ENCODE assay signal across 8 mouse cellular contexts in genomic region chr9:96727688-96728087, GRCm38 (mm10). TPM values are rescaled to one million over a fixed set of nuclear protein-coding genes. Genes with fewer than 3 reads are reported as not detected.
DNase-seq lines count a peak whose midpoint lies in the region; ATAC-seq and TF ChIP-seq lines count a peak whose summit lies in the region.

No protein-coding gene starts in this region.

- peaks cover 51% of the 10 kb centered on the region for H3K4me1 ChIP-seq in heart, embryonic 15.5 days (replicated peaks)
- H3K4me1 ChIP-seq in lung, adult 2 months (ENCODE audit: control insufficient read depth, insufficient read depth, low read length): peaks cover 17% of the 10 kb centered on the region

- H3K4me3 ChIP-seq in heart, embryonic 15.5 days: no peak overlapping the region
- H3K4me3 ChIP-seq in lung, adult 2 months (replicated peaks; ENCODE audit: extremely low read depth, low read depth, low read length): no peak overlapping the region

- H3K4me2 ChIP-seq in heart, embryonic 15.5 days: no peak overlapping the region

- H3K9me3 ChIP-seq in heart, embryonic 15.5 days (replicated peaks): no peaks in the 10 kb centered on the region

- no peak for TF ChIP-seq POLR2A in lung, adult 2 months (IDR thresholded peaks at IDR 0.05; ENCODE audit: borderline replicate concordance, extremely low read depth, low read depth, low read length)

- no peak overlapping the region for H3K9ac ChIP-seq in heart, embryonic 15.5 days

- ATAC-seq in Patski: no peak
- peak; percentile 77 for ATAC-seq in heart, embryonic 15.5 days (replicated peaks; ENCODE audit: insufficient number of reproducible peaks, insufficient read depth, low FRiP score, low read depth)
- no peak for ATAC-seq in granulocyte monocyte progenitor cell, adult 5-6 weeks (replicated peaks; ENCODE audit: poor library complexity, severe bottlenecking)

- H3K27ac ChIP-seq in heart, embryonic 15.5 days: peak overlapping the region; percentile 79

- peak; percentile 73 to 90 for DNase-seq in adrenal gland, adult (ENCODE audit: inconsistent age in 2 of 2, low spot score in 1 of 2)
- no peak for DNase-seq in adrenal gland, postnatal 4 days (ENCODE audit: low spot score in 2 of 2)
- peak; percentile 51 for DNase-seq in Patski (ENCODE audit: low read depth, low spot score)
- DNase-seq in lung, adult 2 months: peak; percentile 72
- no peak for DNase-seq in left cerebral cortex, adult 18-20 months (ENCODE audit: low spot score in 2 of 2)
- no peak for DNase-seq in MN1 (ENCODE audit: low spot score)

- POLR2A ChIA-PET in Patski (lab: Charles Lee): interaction anchor here (1.0 kb wide), 1 partner anchor 9 kb away, joined by 3 read pairs; no protein-coding TSS in a partner anchor

- no peaks in the 10 kb centered on the region for H3K27me3 ChIP-seq in Patski
- no peaks in the 10 kb centered on the region for H3K27me3 ChIP-seq in heart, embryonic 15.5 days

- in situ Hi-C loops in Patski (cut with MboI; ENCODE audit: low pct_unique_long_range_greater_than_20kb): no loop called here

- CTCF ChIA-PET in Patski (lab: Charles Lee): interaction anchor here (1.8 kb wide), 1 partner anchor 13 kb away, joined by 4 read pairs; no protein-coding TSS in a partner anchor

- H3K36me3 ChIP-seq in heart, embryonic 15.5 days: no peaks in the 10 kb centered on the region

- no peak for TF ChIP-seq CTCF in Patski (IDR thresholded peaks at IDR 0.05)
- TF ChIP-seq CTCF in lung, adult 2 months (IDR thresholded peaks at IDR 0.05; ENCODE audit: insufficient read depth, low read length): no peak

- 42% methylated on average over 6 of the region's 6 CpGs for WGBS in heart, embryonic 15.5 days
- WGBS in lung, adult 2 months: 51% methylated on average over 6 of the region's 6 CpGs

RNA-seq across cellular contexts. Expression of gene Zbtb38, which starts 24.9 kb away (rescaled TPM):
- total RNA-seq in adrenal gland, postnatal 4 days (2021): 10 to 100 TPM; 42.8 to 43.1 TPM
- 59.2 TPM for polyA plus RNA-seq in Patski (2021)
- 28.7 and 29.8 TPM in 2 replicates for polyA plus RNA-seq in heart, embryonic 15.5 days (2015; fragmentation: Nextera tagmentation; extraction: Ambion mirVana)
- polyA plus RNA-seq in lung, adult 2 months (2012; rRNA removed): 15.0 and 16.1 TPM in 2 replicates
- 15.9 and 19.1 TPM in 2 replicates for total RNA-seq in granulocyte monocyte progenitor cell, adult 5-6 weeks (2014; fragmentation: Nextera tagmentation)
- total RNA-seq in granulocyte monocyte progenitor cell, adult 5-6 weeks (2017): 28.0 and 29.0 TPM in 2 replicates
- total RNA-seq in left cerebral cortex, adult 18-20 months (2021): 10 to 100 TPM; 65.0 to 70.1 TPM

Comparison
In these comparisons a context has a peak if more than half of its experiments do, and no peak if none do; other contexts are left out.
1. DNase-seq: peak in adrenal gland, adult (2 of 2), Patski (single experiment) and lung, adult 2 months (single experiment); none in adrenal gland, postnatal 4 days (0 of 2), left cerebral cortex, adult 18-20 months (0 of 2) and MN1 (single experiment).